Mouse (Mus musculus): ENCODE data around the gene Zmynd11. TPM values are rescaled to one million over a fixed set of nuclear protein-coding genes. Genes with fewer than 3 reads are reported as not detected.
A peak's percentile ranks its signal among the peaks of the same experiment; 100 is the strongest.

Gene Zmynd11
- polyA plus RNA-seq, 1 experiment from 2014 or later: 132 TPM

DNA sequence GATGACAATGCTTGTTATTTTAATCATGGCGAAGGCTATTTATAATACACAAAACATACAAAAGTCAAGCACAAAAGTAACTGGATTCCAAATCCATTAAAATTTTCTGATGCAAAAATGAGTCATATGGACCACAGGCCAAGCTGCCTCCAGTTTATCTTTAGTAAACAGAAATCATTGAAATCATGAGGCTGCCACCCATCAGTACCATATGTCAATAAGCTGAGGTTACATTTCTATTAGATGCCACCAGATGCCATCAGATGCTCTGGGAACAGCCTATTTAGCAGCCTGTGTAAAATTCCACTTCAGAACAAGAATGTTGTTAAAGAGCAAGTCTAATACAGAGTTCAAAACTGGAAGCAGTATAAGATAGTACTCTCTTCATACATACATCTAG, 52.7 kb downstream of the Zmynd11 start:
- Histone ChIP-seq H3K9ac (replicated peaks; ENCODE audit: low read length) (no peak overlapping the region), H3K27ac (replicated peaks; ENCODE audit: low read depth, low read length) (no peak overlapping the region), H3K4me3 (ENCODE audit: low read depth, low read length) (no peak overlapping the region), H3K9me3 (replicated peaks; ENCODE audit: control insufficient read depth, low read length) (no peaks in the 10 kb centered on the region), H3K4me2 (ENCODE audit: low read depth, low read length) (no peak overlapping the region), H3K36me3 (replicated peaks; ENCODE audit: control insufficient read depth, insufficient read depth, low read depth, low read length) (no peaks in the 10 kb centered on the region; the same call in 1 of the 2 replicates), H3K4me1 (ENCODE audit: control insufficient read depth, insufficient read depth, low read length) (no peaks in the 10 kb centered on the region), H3K27me3 (ENCODE audit: control insufficient read depth, insufficient read depth, low read length) (no peaks in the 10 kb centered on the region)
- no peak for DNase-seq (ENCODE audit: low spot score)
- ATAC-seq (replicated peaks; ENCODE audit: insufficient number of reproducible peaks, low FRiP score, low TSS enrichment, low read depth): no peak
- 91% methylated on average over 1 of the region's 1 CpGs for WGBS

DNA sequence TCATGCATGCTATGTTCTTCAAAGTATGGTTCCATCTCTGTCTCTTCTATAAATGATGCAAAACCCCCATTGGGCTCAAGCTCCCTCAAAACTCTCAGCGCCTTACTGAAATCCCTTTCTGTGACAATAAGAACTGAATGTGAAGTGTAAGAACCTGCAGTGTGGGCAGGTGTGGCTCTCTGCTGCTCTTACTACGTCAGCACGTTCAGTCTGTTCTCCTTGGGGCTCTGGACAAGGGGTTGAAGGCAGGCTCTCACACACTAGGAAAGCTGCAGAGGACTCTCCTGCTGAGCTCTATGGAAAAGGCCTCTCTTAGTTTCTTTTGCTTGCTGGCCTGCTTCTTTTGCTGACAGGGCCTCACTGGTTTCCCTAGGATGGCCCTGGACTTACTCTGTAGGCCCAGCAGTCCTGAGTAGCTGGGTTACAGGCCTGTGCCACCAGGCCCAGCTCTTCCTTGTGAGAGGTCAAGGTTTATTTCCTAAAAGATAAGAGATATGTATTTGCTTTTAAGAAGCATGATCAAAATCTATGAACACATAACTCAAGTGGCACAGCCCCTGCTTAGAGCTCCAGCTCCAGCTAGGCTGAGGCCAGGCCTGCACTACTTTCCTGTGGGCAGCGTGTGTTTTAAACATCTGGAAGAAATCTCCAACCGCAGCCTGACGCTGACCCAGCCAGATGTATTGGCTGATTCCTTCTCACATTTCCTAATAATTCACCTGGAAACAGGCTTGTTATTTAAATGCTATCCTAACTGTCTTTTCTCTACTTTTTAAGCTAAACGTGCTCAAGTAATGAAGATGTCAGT, 56.5 kb downstream of the Zmynd11 start:
- Histone ChIP-seq H3K27me3 (ENCODE audit: control insufficient read depth, insufficient read depth, low read length) (no peaks in the 10 kb centered on the region), H3K9me3 (replicated peaks; ENCODE audit: control insufficient read depth, low read length) (no peaks in the 10 kb centered on the region), H3K4me3 (ENCODE audit: low read depth, low read length) (no peak overlapping the region), H3K36me3 (replicated peaks; ENCODE audit: control insufficient read depth, insufficient read depth, low read depth, low read length) (no peaks in the 10 kb centered on the region; the same call in 1 of the 2 replicates), H3K4me1 (ENCODE audit: control insufficient read depth, insufficient read depth, low read length) (no peaks in the 10 kb centered on the region), H3K4me2 (ENCODE audit: low read depth, low read length) (no peak overlapping the region), H3K9ac (replicated peaks; ENCODE audit: low read length) (no peak overlapping the region), H3K27ac (replicated peaks; ENCODE audit: low read depth, low read length) (no peak overlapping the region)
- 56% methylated on average over 7 of the region's 7 CpGs for WGBS
- ATAC-seq (replicated peaks; ENCODE audit: insufficient number of reproducible peaks, low FRiP score, low TSS enrichment, low read depth) (peak; percentile 70; the same call in 1 of the 2 replicates), DNase-seq (ENCODE audit: low spot score) (peak; percentile 69)

DNA sequence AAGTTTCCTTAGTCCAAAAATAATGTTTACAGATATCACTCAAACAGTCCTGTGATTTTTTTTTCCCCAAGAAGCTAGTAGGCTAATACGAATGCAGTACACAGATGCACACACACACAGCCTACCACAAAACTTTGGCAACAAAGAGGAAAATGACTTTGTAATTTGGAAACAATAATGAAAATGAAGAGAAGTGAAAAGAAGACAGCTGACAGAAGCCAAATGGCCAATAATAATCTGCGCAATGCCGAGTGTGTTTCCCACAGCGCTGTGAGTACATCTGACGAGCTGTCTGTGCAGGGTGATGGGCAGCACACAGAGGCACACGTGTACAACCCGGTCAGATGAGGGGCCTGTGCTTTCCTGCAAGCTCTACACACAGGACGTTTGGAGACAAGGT, 58.4 kb downstream of the Zmynd11 start:
- Histone ChIP-seq H3K9ac (replicated peaks; ENCODE audit: low read length) (no peak overlapping the region), H3K27ac (replicated peaks; ENCODE audit: low read depth, low read length) (no peak overlapping the region), H3K9me3 (replicated peaks; ENCODE audit: control insufficient read depth, low read length) (no peaks in the 10 kb centered on the region), H3K4me3 (ENCODE audit: low read depth, low read length) (no peak overlapping the region), H3K27me3 (ENCODE audit: control insufficient read depth, insufficient read depth, low read length) (no peaks in the 10 kb centered on the region), H3K36me3 (replicated peaks; ENCODE audit: control insufficient read depth, insufficient read depth, low read depth, low read length) (no peaks in the 10 kb centered on the region), H3K4me2 (ENCODE audit: low read depth, low read length) (no peak overlapping the region), H3K4me1 (ENCODE audit: control insufficient read depth, insufficient read depth, low read length) (no peaks in the 10 kb centered on the region)
- ATAC-seq (replicated peaks; ENCODE audit: insufficient number of reproducible peaks, low FRiP score, low TSS enrichment, low read depth): no peak
- 93% methylated on average over 8 of the region's 8 CpGs for WGBS
- no peak for DNase-seq (ENCODE audit: low spot score)

DNA sequence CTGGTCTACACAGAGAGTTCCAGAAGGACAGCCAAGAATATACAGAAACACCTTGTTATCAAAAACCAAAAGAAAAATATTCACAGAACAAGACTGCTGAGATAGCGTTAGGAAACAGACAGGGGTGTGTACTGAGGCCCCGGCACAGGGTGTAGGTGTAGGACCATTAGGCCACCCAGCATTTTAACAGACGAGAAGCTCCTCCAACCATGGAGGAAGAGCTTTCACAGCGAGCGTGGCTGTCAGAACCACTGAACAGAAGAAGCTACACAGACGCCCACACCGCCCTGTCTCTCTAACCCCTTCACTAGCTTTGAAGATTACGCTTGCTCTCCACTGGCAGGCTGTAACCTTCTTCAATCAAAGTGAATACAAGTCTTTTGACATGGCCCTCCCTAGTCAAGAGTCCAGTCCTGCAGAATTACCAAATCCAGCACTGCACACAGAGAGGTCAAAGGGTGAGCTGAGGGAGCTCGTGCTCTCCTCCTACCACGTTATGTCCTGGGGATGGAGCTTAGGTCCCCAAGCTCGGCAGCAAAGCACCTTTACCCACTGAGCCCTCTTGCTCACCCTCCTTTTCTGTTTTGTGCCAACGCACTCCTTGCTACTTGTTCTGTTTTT, 62.4 kb downstream of the Zmynd11 start:
- Histone ChIP-seq H3K4me1 (ENCODE audit: control insufficient read depth, insufficient read depth, low read length) (no peaks in the 10 kb centered on the region), H3K9me3 (replicated peaks; ENCODE audit: control insufficient read depth, low read length) (no peaks in the 10 kb centered on the region), H3K27ac (replicated peaks; ENCODE audit: low read depth, low read length) (no peak overlapping the region), H3K36me3 (replicated peaks; ENCODE audit: control insufficient read depth, insufficient read depth, low read depth, low read length) (no peaks in the 10 kb centered on the region), H3K4me2 (ENCODE audit: low read depth, low read length) (no peak overlapping the region), H3K4me3 (ENCODE audit: low read depth, low read length) (no peak overlapping the region), H3K27me3 (ENCODE audit: control insufficient read depth, insufficient read depth, low read length) (no peaks in the 10 kb centered on the region), H3K9ac (replicated peaks; ENCODE audit: low read length) (no peak overlapping the region)
- ATAC-seq (replicated peaks; ENCODE audit: insufficient number of reproducible peaks, low FRiP score, low TSS enrichment, low read depth) (no peak), DNase-seq (ENCODE audit: low spot score) (no peak)
- WGBS: 81% methylated on average over 12 of the region's 12 CpGs

DNA sequence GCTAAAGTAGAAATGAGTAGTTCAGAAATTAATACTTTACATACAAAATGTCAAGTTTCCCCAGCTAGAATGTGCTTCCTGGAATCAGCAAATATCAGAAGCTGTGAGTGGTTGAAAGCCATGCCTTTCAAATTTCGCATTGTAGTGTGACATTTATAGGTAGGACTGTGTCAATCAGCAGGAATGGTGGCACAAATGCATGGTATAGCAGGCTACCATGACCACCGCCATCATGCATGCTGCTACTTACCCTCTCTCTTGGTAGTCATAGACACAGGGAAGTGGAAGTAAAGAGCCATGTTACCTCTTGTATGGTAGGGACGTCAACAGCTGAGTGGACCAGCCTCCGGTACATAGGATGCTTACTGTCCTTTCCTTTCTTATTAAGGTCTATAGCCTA, 67.8 kb downstream of the Zmynd11 start:
- DNase-seq (ENCODE audit: low spot score) (no peak), ATAC-seq (replicated peaks; ENCODE audit: insufficient number of reproducible peaks, low FRiP score, low TSS enrichment, low read depth) (no peak)
- H3K9ac ChIP-seq (replicated peaks; ENCODE audit: low read length): no peak overlapping the region
- no peaks in the 10 kb centered on the region for H3K4me1 ChIP-seq (ENCODE audit: control insufficient read depth, insufficient read depth, low read length)
- no peaks in the 10 kb centered on the region for H3K9me3 ChIP-seq (replicated peaks; ENCODE audit: control insufficient read depth, low read length)
- peaks cover 7% of the 10 kb centered on the region; the same call in 1 of the 2 replicates for H3K36me3 ChIP-seq (replicated peaks; ENCODE audit: control insufficient read depth, insufficient read depth, low read depth, low read length)
- H3K27ac ChIP-seq (replicated peaks; ENCODE audit: low read depth, low read length): no peak overlapping the region
- H3K27me3 ChIP-seq (ENCODE audit: control insufficient read depth, insufficient read depth, low read length): no peaks in the 10 kb centered on the region
- WGBS: 95% methylated on average over 4 of the region's 4 CpGs
- no peak overlapping the region for H3K4me3 ChIP-seq (ENCODE audit: low read depth, low read length)
- no peak overlapping the region for H3K4me2 ChIP-seq (ENCODE audit: low read depth, low read length)

DNA sequence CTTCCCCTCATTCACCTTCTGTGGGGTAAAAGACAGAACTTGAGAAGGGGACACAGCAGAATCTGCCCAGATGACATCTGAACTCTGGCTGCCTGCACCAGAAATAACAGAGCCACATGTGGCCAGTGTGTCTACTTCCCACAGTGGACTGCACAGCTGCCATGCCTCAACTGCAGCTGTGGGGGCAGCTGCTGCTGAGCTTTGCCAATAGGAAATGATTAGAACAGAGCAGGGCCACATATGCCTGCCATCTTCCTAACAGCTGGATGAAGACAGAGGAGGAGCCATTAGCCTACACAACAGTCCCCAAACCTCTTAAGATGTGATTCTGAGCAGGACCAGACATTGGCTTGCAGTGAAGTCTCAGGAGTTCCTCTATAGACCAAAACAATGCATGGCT, 69.3 kb downstream of the Zmynd11 start:
- H3K36me3 ChIP-seq (replicated peaks; ENCODE audit: control insufficient read depth, insufficient read depth, low read depth, low read length): peaks cover 7% of the 10 kb centered on the region; the same call in 1 of the 2 replicates
- H3K9ac ChIP-seq (replicated peaks; ENCODE audit: low read length): no peak overlapping the region
- DNase-seq (ENCODE audit: low spot score) (no peak), ATAC-seq (replicated peaks; ENCODE audit: insufficient number of reproducible peaks, low FRiP score, low TSS enrichment, low read depth) (no peak)
- no peak overlapping the region for H3K4me3 ChIP-seq (ENCODE audit: low read depth, low read length)
- H3K27ac ChIP-seq (replicated peaks; ENCODE audit: low read depth, low read length): no peak overlapping the region
- H3K27me3 ChIP-seq (ENCODE audit: control insufficient read depth, insufficient read depth, low read length): no peaks in the 10 kb centered on the region
- H3K4me1 ChIP-seq (ENCODE audit: control insufficient read depth, insufficient read depth, low read length): no peaks in the 10 kb centered on the region
- no peak overlapping the region for H3K4me2 ChIP-seq (ENCODE audit: low read depth, low read length)
- no peaks in the 10 kb centered on the region for H3K9me3 ChIP-seq (replicated peaks; ENCODE audit: control insufficient read depth, low read length)

DNA sequence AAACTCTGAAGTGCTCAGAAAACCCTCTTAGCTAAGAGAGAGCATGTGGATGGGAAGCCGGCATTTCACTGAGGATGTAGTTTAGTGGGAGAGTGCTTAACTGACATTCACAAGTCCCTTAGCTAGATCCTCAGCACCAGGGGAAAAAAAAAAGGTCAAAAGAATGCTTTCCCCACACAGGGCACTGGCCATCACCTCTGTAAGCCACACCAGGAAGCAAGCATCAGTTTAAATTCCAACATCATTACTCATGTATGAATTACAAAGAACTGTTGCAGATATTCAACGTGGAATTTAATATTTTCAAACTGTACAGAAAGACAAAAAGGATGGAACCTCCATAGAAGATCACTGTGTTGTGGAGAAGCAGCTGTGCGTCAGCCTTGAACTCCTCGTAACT, 69.7 kb downstream of the Zmynd11 start:
- H3K4me3 ChIP-seq (ENCODE audit: low read depth, low read length): no peak overlapping the region
- H3K9ac ChIP-seq (replicated peaks; ENCODE audit: low read length): no peak overlapping the region
- H3K27me3 ChIP-seq (ENCODE audit: control insufficient read depth, insufficient read depth, low read length): no peaks in the 10 kb centered on the region
- no peaks in the 10 kb centered on the region for H3K4me1 ChIP-seq (ENCODE audit: control insufficient read depth, insufficient read depth, low read length)
- DNase-seq (ENCODE audit: low spot score) (no peak), ATAC-seq (replicated peaks; ENCODE audit: insufficient number of reproducible peaks, low FRiP score, low TSS enrichment, low read depth) (no peak)
- 88% methylated on average over 4 of the region's 4 CpGs for WGBS
- H3K4me2 ChIP-seq (ENCODE audit: low read depth, low read length): no peak overlapping the region
- H3K9me3 ChIP-seq (replicated peaks; ENCODE audit: control insufficient read depth, low read length): no peaks in the 10 kb centered on the region
- no peak overlapping the region for H3K27ac ChIP-seq (replicated peaks; ENCODE audit: low read depth, low read length)
- peaks cover 9% of the 10 kb centered on the region; the same call in 1 of the 2 replicates for H3K36me3 ChIP-seq (replicated peaks; ENCODE audit: control insufficient read depth, insufficient read depth, low read depth, low read length)

DNA sequence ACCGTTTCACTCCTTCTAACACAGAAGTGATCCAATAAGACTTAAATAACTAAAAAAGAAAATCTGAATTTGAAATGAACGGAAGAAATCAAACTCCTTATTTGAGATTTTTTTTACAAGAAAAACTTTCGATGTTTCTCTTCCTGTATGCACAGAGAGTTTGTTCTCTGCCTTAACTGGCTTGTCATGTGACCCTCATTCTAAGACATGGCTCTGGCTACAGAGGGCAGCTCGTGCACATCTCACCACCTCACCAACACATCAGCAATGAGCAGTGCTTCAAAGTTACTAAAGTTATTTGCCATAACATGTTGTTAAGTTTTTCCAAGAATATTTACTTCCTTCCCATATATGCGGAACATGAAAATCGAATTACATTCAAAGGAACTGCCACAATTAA, 70.5 kb downstream of the Zmynd11 start:
- WGBS: 93% methylated on average over 6 of the region's 6 CpGs
- ATAC-seq (replicated peaks; ENCODE audit: insufficient number of reproducible peaks, low FRiP score, low TSS enrichment, low read depth): no peak
- Histone ChIP-seq H3K36me3 (replicated peaks; ENCODE audit: control insufficient read depth, insufficient read depth, low read depth, low read length) (peaks cover 14% of the 10 kb centered on the region; the same call in 1 of the 2 replicates), H3K4me3 (ENCODE audit: low read depth, low read length) (no peak overlapping the region), H3K27me3 (ENCODE audit: control insufficient read depth, insufficient read depth, low read length) (no peaks in the 10 kb centered on the region), H3K9me3 (replicated peaks; ENCODE audit: control insufficient read depth, low read length) (no peaks in the 10 kb centered on the region), H3K4me1 (ENCODE audit: control insufficient read depth, insufficient read depth, low read length) (no peaks in the 10 kb centered on the region), H3K27ac (replicated peaks; ENCODE audit: low read depth, low read length) (no peak overlapping the region), H3K4me2 (ENCODE audit: low read depth, low read length) (no peak overlapping the region), H3K9ac (replicated peaks; ENCODE audit: low read length) (no peak overlapping the region)
- no peak for DNase-seq (ENCODE audit: low spot score)

All from embryonic facial prominence, embryonic 11.5 days (tissue).